Mouse (Mus musculus) spleen, adult 2 months (tissue): ENCODE measurements at regions not wholly inside any gene's neighbourhood (a gene's known extent, or its start where the extent isn't known, plus 50 kb on each side); places are given as distances from the start of the nearest gene placed in this dataset.

ENCODE experiments used
- DNase-seq, 2 experiments: peaks; one replicate each; pipeline versions ENCODE4 v3.0.0 to v3.0.0-alpha.2; 2012 to 2021; ENCODE audit warnings: low spot score in 2 of 2, low read depth in 1 of 2
- H3K27ac ChIP-seq: fragments of 200-500 bp; 2 replicates; pipeline ENCODE4 v1.5.1; 2012; ENCODE audit warnings: low read length, inconsistent platforms; ENCODE audit not compliant: insufficient read depth
- H3K27me3 ChIP-seq: fragments of 200-500 bp; 2 replicates; pipeline ENCODE4 v1.6.1; 2012; ENCODE audit warnings: mild to moderate bottlenecking, moderate library complexity, low read length, inconsistent platforms; ENCODE audit not compliant: control insufficient read depth, insufficient read depth
- H3K36me3 ChIP-seq: fragments of 200-500 bp; 2 replicates; pipeline ENCODE4 v1.6.1; 2012; ENCODE audit warnings: mild to moderate bottlenecking, low read length, inconsistent platforms; ENCODE audit not compliant: control insufficient read depth, insufficient read depth
- H3K4me1 ChIP-seq: fragments of 200-500 bp; 2 replicates; pipeline ENCODE4 v1.6.1; 2011; ENCODE audit warnings: inconsistent platforms; ENCODE audit not compliant: control insufficient read depth, insufficient read depth, insufficient read length
- H3K4me3 ChIP-seq: fragments of 200-500 bp; 2 replicates; pipeline ENCODE4 v1.5.1; 2011; ENCODE audit warnings: mild to moderate bottlenecking, inconsistent platforms; ENCODE audit not compliant: insufficient read depth, insufficient read length; ENCODE audit errors: extremely low read depth
- CTCF ChIP-seq: fragments of 200-500 bp; IDR thresholded peaks from 2 replicates; pipeline ENCODE4 v1.5.1; 2011; ENCODE audit warnings: mild to moderate bottlenecking, inconsistent platforms; ENCODE audit not compliant: insufficient read depth, insufficient read length, insufficient replicate concordance; ENCODE audit errors: extremely low read depth
- POLR2A ChIP-seq: fragments of 200-500 bp; IDR thresholded peaks from 2 replicates; pipeline ENCODE4 v1.6.1; 2011; ENCODE audit warnings: low read depth, low read length, inconsistent platforms
- WGBS: fragments of 180-500 bp; shearing (Covaris S2); methylation state at CpG from one replicate; pipeline ENCODE4 v1.1.7; 2018; 5-methylcytosine and 5-hydroxymethylcytosine counted together

DNA sequence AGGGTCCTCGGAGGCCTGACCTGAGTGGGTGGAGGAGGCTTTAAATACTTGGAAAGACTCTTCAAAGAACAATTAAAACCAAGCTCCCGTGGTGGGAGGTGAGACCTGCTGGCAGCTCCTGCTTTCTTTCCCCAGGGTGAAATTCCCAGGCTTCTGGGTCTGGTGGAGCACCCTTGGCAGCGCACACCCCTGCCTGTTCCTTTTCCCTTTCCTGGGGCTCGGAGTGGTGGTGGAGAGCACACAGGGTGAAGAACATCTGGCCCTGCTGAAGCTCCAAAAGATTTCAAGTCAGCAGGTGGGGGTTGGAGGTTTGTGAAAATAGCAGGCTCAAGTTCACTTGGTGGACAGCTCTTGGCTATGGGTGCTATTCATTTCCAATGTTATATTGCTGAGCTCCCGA, 459.6 kb downstream of the Klf5 start:
- no peak for TF ChIP-seq CTCF
- TF ChIP-seq POLR2A: no peak
- H3K27ac ChIP-seq: no peak overlapping the region
- WGBS: 65% methylated on average over 5 of the region's 5 CpGs
- no peak overlapping the region for H3K4me3 ChIP-seq
- DNase-seq: no peak
- H3K27me3 ChIP-seq: no peaks in the 10 kb centered on the region
- no peaks in the 10 kb centered on the region for H3K4me1 ChIP-seq
- H3K36me3 ChIP-seq: no peaks in the 10 kb centered on the region

DNA sequence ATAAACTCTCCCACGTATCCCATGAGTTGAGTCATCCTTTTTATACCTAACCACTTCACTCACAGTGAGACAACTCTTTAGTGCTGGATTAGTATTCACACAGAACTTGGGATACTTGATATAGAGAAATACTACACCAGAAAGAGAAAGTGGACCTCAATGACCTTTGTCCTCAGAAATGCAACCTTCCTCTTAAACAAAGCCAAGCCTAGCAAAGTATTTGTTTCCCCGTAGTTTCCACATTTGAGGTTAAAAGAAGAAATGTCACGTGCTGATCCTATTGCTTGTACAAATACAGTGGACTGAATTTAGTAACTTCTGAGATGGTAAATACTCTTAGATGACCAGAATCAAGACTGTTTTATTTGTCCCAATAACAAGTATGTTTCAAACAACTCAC, 464.8 kb downstream of the Klf5 start:
- Histone ChIP-seq H3K27ac (no peak overlapping the region), H3K4me1 (no peaks in the 10 kb centered on the region), H3K4me3 (no peak overlapping the region), H3K36me3 (no peaks in the 10 kb centered on the region), H3K27me3 (no peaks in the 10 kb centered on the region)
- DNase-seq: no peak
- TF ChIP-seq CTCF: no peak
- no peak for TF ChIP-seq POLR2A
- WGBS: 74% methylated on average over 3 of the region's 3 CpGs

DNA sequence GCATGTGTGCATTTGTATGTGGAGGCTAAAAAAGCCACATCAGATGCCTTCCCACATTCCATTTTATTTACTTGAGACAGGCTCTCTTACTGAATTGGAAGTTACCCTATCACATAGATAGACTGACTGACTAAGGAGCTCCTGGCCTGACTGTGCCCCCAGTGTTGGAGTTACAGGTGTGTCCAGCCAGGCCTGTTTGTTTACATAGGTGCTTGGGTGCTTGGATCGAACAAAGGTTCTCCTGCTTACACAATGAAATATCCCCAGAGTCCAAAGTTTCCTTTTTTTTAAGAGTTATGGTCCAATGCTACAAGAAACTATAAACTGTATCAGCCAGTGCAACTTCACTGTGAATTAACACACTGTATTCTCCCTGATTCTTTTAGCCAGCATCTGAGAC, 472.5 kb downstream of the Klf5 start:
- Histone ChIP-seq H3K36me3 (no peaks in the 10 kb centered on the region), H3K4me1 (no peaks in the 10 kb centered on the region), H3K4me3 (no peak overlapping the region), H3K27ac (no peak overlapping the region), H3K27me3 (no peaks in the 10 kb centered on the region)
- TF ChIP-seq POLR2A (no peak), CTCF (no peak)
- WGBS: 86% methylated on average over 1 of the region's 1 CpGs
- no peak for DNase-seq

DNA sequence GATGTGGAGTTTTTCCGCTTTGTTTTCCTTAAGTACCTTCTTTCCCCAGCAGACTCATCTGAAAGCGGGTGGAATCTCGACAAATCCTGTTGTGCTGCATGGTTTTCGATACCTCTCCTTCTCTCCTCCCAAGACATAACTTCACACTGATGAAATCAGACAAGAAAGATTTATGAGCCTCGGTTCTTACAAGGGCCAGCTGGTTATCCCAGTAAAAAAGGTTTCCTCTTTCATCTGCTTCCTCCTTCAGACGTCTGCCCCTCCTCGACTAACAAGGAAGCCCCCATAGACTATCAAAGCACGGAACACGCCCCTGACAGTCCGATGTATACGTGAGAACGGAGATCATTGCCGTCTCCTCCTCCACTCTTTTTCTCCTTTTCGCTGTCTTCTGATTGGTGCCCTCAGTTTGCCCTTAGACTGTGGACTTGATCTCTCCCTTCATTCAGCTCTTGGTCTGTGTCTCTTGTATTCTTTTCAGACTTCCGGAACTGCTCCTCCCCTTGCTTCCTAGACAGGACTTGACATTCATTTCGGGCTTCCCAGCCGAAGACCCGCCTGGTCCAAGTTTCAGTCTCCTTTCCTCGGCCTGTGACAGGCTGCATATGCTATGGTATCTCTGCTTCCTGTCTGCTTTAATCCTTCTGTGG, 474.4 kb downstream of the Klf5 start:
- 40% methylated on average over 19 of the region's 19 CpGs for WGBS
- TF ChIP-seq POLR2A (no peak), CTCF (no peak)
- Histone ChIP-seq H3K27me3 (no peaks in the 10 kb centered on the region), H3K36me3 (no peaks in the 10 kb centered on the region), H3K4me3 (no peak overlapping the region), H3K27ac (no peak overlapping the region), H3K4me1 (no peaks in the 10 kb centered on the region)
- no peak for DNase-seq

DNA sequence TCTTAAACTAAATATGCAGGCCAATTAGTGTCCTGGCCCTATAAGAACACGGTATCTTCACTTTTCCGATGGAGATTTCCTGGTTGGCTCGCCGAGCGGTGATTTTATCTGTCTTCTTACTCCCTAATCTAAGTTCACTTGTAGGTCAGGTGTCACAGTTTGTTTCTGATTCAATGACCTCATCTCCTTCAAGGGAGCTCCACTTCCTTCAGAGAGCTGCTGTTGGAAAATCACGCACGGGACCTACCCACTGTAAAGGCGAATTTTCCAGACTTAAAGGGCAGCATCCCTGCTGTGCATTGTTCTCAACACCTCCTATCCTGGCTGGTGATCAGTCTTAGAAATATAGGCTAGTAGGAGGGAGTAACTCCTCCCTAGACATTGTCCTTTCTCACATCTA, 480.0 kb downstream of the Klf5 start:
- TF ChIP-seq CTCF: no peak
- TF ChIP-seq POLR2A: no peak
- H3K4me3 ChIP-seq: no peak overlapping the region
- H3K36me3 ChIP-seq: no peaks in the 10 kb centered on the region
- no peak for DNase-seq
- H3K4me1 ChIP-seq: no peaks in the 10 kb centered on the region
- 84% methylated on average over 8 of the region's 8 CpGs for WGBS
- H3K27me3 ChIP-seq: no peaks in the 10 kb centered on the region
- H3K27ac ChIP-seq: no peak overlapping the region

DNA sequence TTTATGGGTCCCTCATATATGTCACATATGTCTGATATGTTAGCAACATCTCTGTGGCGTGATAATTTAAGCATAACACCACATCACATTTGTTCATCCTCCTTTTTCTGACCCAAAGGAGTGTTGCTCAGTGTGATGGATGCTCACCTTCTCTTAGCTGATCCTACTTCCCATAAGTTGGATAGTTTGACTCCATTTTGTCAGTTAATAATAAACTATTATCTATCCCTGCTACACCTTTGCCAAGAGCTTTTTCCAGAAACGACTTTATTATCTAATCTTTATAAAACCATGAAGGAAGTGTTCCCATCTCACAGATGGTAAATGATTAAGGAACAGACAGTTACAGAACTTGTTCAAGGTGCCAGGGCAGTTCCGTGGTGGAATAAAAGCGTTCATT, 480.5 kb downstream of the Klf5 start:
- Histone ChIP-seq H3K27me3 (no peaks in the 10 kb centered on the region), H3K4me1 (no peaks in the 10 kb centered on the region), H3K27ac (no peak overlapping the region), H3K4me3 (no peak overlapping the region), H3K36me3 (no peaks in the 10 kb centered on the region)
- DNase-seq: no peak
- TF ChIP-seq CTCF: no peak
- WGBS: 81% methylated on average over 4 of the region's 4 CpGs

DNA sequence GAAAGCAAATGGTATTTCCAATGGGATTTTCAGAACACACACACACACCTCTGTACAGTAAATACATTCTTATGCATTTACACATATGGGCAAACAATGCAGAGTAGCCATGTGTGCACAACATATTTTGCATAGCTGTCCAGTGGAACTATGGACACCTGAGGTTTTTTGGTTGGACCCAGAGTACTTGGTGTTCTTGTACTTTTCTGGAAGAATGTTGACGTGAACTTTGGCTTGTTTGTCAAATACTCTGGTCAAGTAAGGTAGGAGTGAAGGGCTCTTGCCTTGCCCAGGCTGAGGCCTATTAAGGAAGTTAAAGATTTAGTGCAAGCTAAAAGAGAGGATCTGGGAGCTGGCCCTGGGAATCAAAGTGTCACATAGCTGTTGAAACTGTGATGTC, 485.2 kb downstream of the Klf5 start:
- TF ChIP-seq POLR2A: no peak
- no peak for TF ChIP-seq CTCF
- no peaks in the 10 kb centered on the region for H3K4me1 ChIP-seq
- no peaks in the 10 kb centered on the region for H3K27me3 ChIP-seq
- no peak overlapping the region for H3K27ac ChIP-seq
- no peak for DNase-seq
- H3K36me3 ChIP-seq: no peaks in the 10 kb centered on the region
- H3K4me3 ChIP-seq: no peak overlapping the region
- WGBS: 93% methylated on average over 1 of the region's 1 CpGs
